Mouse (Mus musculus): ENCODE data around the gene Rem2.

The Rem2 gene

GRCm38 (mm10) chr14:54439155-54439554 is 36.7 kb upstream of the Rem2 start:
- no peak for DNase-seq (ENCODE audit: low read depth, low spot score)
- no peaks in the 10 kb centered on the region for H3K27me3 ChIP-seq (ENCODE audit: control insufficient read depth, insufficient read depth, low read length, poor library complexity, severe bottlenecking)
- no peaks in the 10 kb centered on the region for H3K36me3 ChIP-seq (ENCODE audit: control insufficient read depth, insufficient read depth, low read length, poor library complexity, severe bottlenecking)

DNA sequence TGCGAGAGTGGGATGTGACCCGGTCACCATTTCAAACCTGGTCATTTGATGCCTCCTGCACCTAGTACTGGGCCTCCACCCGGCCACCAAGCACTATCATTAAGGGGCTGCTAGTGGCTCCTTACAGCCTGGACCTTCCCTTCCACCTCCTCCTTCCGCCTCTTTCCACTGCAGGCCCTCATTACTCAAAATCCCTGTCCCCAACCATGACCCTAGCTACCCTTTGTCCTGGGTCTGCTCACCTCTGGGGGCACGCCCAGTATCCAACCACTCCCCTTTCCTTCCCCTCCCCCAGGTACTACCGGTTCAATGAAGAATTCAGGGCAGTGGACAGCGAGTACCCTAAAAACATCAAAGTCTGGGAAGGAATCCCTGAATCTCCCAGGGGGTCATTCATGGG is 36.3 kb upstream of the Rem2 start:
- H3K27me3 ChIP-seq (ENCODE audit: control insufficient read depth, insufficient read depth, low read length, poor library complexity, severe bottlenecking) = no peaks in the 10 kb centered on the region
- DNase-seq (ENCODE audit: low read depth, low spot score) = no peak
- no peaks in the 10 kb centered on the region for H3K36me3 ChIP-seq (ENCODE audit: control insufficient read depth, insufficient read depth, low read length, poor library complexity, severe bottlenecking)

GRCm38 (mm10) chr14:54440538-54440937 is 35.4 kb upstream of the Rem2 start:
- H3K36me3 ChIP-seq (ENCODE audit: control insufficient read depth, insufficient read depth, low read length, poor library complexity, severe bottlenecking) = no peaks in the 10 kb centered on the region
- H3K27me3 ChIP-seq (ENCODE audit: control insufficient read depth, insufficient read depth, low read length, poor library complexity, severe bottlenecking) = no peaks in the 10 kb centered on the region
- no peak for DNase-seq (ENCODE audit: low read depth, low spot score)

- Histone ChIP-seq H3K36me3 (ENCODE audit: control insufficient read depth, insufficient read depth, low read length, poor library complexity, severe bottlenecking) (no peaks in the 10 kb centered on the region), H3K27me3 (ENCODE audit: control insufficient read depth, insufficient read depth, low read length, poor library complexity, severe bottlenecking) (no peaks in the 10 kb centered on the region)
- DNase-seq (ENCODE audit: low read depth, low spot score) = no peak
Observed at GRCm38 (mm10) chr14:54441365-54441764, 34.5 kb upstream of the Rem2 start.

DNA sequence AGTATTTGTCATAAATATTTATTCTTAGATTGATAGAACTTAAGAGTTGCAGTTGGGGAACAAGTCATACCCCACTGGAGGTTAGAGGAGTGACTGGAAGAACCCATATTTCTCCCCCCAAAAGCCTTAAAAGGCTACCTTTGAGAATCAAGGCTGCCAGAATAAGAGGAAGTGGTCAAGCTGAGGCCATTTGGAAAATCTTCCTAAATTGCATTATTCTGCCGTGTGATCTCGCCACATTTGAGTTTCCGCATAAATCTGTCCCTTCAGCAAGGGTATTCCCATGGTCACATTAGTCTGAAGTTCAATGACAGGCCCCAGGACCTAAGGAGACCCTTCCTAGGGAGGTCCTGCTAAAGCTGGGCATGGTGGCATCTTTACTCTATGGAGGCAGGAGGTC is 33.4 kb upstream of the Rem2 start:
- no peak for DNase-seq (ENCODE audit: low read depth, low spot score)
- H3K36me3 ChIP-seq (ENCODE audit: control insufficient read depth, insufficient read depth, low read length, poor library complexity, severe bottlenecking) = no peaks in the 10 kb centered on the region
- H3K27me3 ChIP-seq (ENCODE audit: control insufficient read depth, insufficient read depth, low read length, poor library complexity, severe bottlenecking) = no peaks in the 10 kb centered on the region

DNA sequence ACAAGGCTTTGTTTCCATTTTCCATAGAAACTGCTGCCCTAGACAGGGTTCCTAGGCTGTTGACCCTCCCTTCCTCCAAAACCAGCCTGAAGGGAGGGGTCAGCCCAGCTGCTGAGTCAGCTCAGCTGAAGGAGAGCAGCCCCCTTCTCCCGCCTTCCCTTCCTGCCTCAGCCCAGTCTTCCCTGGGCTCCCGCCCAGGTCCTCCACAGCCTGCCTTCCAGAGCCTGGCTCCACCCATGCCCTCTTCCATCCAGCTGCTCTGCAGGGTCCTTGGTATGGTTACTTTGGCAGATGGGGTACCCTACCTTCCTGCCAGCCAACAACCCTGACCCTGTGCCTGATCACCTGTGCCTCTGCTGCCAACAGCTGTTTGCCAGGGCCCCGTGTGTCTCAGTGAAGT is 32.7 kb upstream of the Rem2 start:
- DNase-seq (ENCODE audit: low read depth, low spot score) = no peak
- Histone ChIP-seq H3K36me3 (ENCODE audit: control insufficient read depth, insufficient read depth, low read length, poor library complexity, severe bottlenecking) (no peaks in the 10 kb centered on the region), H3K27me3 (ENCODE audit: control insufficient read depth, insufficient read depth, low read length, poor library complexity, severe bottlenecking) (no peaks in the 10 kb centered on the region)

DNA sequence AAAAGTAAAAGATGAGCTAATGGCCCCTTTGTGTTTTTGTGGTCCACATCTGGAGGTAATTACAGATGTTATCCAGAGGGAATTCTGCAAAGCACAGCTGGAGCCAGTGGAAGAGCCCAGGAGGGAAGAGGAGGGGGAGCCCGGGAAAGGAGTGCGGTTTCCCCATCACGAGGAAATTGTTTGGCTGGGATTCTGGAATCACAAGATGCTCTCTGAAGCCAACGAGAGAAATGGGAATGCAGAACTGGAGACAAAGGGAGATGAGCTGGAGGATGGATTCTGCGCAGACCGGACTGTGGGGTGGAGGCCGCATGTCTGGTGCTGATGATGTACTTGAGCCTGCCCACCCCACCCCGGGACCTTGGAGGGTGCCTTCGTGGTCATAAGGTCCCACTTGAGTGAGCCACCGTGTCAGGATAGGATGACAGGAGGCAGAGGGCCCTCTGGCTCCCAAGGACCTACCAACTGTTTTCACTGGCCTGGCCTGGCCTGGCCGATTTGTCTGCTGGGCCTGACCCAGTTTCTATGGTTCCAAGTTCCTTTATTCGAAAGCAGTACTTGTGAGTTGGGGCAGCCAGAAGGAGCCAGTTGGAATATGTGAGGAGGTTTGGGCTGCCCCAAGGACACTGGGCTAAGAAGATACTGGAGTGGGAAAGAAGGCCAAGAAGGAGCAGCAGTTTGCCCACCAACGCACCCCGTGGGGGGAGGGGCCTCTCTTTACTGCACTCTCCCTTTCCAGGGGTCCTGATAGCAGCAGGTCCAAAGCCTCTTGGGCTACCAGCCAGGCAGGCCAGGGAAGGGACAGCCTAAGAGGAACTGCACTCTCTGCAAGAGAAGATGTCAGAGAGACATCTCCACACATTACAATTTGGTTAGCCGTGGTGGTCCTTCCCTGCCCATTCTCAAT is 31.9 kb upstream of the Rem2 start:
- no peak for DNase-seq (ENCODE audit: low read depth, low spot score)
- no peaks in the 10 kb centered on the region for H3K36me3 ChIP-seq (ENCODE audit: control insufficient read depth, insufficient read depth, low read length, poor library complexity, severe bottlenecking)
- no peaks in the 10 kb centered on the region for H3K27me3 ChIP-seq (ENCODE audit: control insufficient read depth, insufficient read depth, low read length, poor library complexity, severe bottlenecking)

DNA sequence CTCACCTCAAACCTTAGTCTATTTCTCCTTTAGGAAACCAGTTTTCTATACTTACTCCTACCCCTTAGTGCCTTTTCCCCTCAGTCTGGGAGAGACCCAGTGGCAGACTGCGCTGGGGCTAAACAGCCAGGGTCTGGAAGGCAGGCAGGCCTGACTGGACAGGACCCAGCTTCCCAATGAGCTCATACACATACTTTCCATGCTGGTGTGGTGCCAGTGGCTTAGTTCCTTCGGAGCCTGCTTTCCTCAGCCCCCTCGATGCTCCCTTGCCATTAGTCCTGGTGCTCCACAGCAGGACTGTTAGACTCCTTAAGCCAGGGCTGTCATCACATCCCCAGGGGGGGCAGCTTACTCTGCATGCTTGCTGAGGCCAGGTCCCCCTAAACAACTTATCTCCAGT is 30.4 kb upstream of the Rem2 start:
- DNase-seq (ENCODE audit: low read depth, low spot score) = no peak
- H3K27me3 ChIP-seq (ENCODE audit: control insufficient read depth, insufficient read depth, low read length, poor library complexity, severe bottlenecking) = no peaks in the 10 kb centered on the region
- no peaks in the 10 kb centered on the region for H3K36me3 ChIP-seq (ENCODE audit: control insufficient read depth, insufficient read depth, low read length, poor library complexity, severe bottlenecking)

- no peaks in the 10 kb centered on the region for H3K36me3 ChIP-seq (ENCODE audit: control insufficient read depth, insufficient read depth, low read length, poor library complexity, severe bottlenecking)
- no peak for DNase-seq (ENCODE audit: low read depth, low spot score)
- no peaks in the 10 kb centered on the region for H3K27me3 ChIP-seq (ENCODE audit: control insufficient read depth, insufficient read depth, low read length, poor library complexity, severe bottlenecking)
Observed at GRCm38 (mm10) chr14:54453566-54453965, 22.3 kb upstream of the Rem2 start.

- Histone ChIP-seq H3K27me3 (ENCODE audit: control insufficient read depth, insufficient read depth, low read length, poor library complexity, severe bottlenecking) (no peaks in the 10 kb centered on the region), H3K36me3 (ENCODE audit: control insufficient read depth, insufficient read depth, low read length, poor library complexity, severe bottlenecking) (no peaks in the 10 kb centered on the region)
- no peak for DNase-seq (ENCODE audit: low read depth, low spot score)
Observed at GRCm38 (mm10) chr14:54454669-54455528, 21.0 kb upstream of the Rem2 start.

GRCm38 (mm10) chr14:54457907-54458569 is 17.9 kb upstream of the Rem2 start:
- Histone ChIP-seq H3K27me3 (ENCODE audit: control insufficient read depth, insufficient read depth, low read length, poor library complexity, severe bottlenecking) (no peaks in the 10 kb centered on the region), H3K36me3 (ENCODE audit: control insufficient read depth, insufficient read depth, low read length, poor library complexity, severe bottlenecking) (no peaks in the 10 kb centered on the region)
- DNase-seq (ENCODE audit: low read depth, low spot score) = no peak

GRCm38 (mm10) chr14:54462146-54462545 is 13.8 kb upstream of the Rem2 start:
- DNase-seq (ENCODE audit: low read depth, low spot score) = no peak
- Histone ChIP-seq H3K36me3 (ENCODE audit: control insufficient read depth, insufficient read depth, low read length, poor library complexity, severe bottlenecking) (peaks cover 17% of the 10 kb centered on the region), H3K27me3 (ENCODE audit: control insufficient read depth, insufficient read depth, low read length, poor library complexity, severe bottlenecking) (no peaks in the 10 kb centered on the region)

DNA sequence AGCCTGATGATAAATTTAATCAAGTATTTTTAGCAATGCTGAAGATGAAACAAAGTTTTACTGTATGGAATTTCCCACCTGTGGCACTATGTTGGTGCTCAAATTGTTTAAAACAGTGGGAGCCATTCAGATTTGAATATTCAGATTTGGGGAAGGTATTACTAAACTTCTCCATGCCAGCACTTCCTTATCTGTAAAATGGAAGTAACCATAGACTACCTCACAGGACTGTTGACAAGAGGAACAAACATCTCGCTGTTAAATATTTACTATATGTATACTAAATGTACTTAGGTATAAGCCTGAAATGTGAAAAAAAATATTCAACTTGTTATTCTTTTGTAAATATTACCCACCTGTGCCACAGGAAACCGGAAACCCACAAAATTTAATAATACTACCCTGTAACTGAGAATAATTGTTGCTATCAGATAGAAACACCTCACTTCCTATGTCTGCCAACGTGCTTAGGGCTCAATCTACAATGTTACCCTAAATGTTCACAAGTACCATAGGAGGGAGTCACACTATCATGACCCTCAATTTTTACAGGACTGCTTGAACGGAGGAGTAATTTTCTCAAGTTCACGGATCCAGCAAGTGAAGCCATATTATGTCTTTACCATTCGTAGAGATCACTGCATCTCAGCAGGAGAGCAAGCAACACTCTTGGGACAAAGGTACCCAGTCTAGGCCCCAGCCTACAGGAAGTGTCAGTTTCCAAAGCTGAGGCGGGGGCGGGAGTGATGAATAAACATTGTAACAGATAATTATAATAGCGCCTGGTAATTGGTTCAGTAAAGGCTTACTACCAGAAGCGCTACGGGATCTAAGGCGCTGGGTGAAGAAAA is 12.6 kb upstream of the Rem2 start:
- Histone ChIP-seq H3K36me3 (ENCODE audit: control insufficient read depth, insufficient read depth, low read length, poor library complexity, severe bottlenecking) (peaks cover 29% of the 10 kb centered on the region), H3K27me3 (ENCODE audit: control insufficient read depth, insufficient read depth, low read length, poor library complexity, severe bottlenecking) (no peaks in the 10 kb centered on the region)
- DNase-seq (ENCODE audit: low read depth, low spot score) = peak; percentile 70

DNA sequence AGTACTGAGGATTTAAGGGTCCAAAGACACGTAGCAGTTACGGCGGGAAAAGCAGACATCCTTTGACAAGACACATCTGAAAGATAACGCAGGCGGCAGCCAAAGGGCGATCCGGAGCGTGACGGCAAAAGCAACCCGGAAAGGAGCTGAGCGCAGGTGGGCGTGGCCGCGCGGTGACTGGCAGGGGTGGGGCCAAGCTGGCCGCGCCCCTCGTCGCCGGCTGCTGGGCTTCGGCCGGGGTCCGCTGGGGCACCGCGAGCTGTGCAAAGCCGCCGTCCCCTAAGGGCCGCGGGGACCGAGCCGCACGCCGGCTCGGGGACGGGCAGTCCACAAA is 12.0 kb upstream of the Rem2 start, which contains the start of gene Lrp10:
Gene Lrp10 (plus strand): TSS at position 179 of the 334 bp plus-strand sequence.
- Histone ChIP-seq H3K27me3 (ENCODE audit: control insufficient read depth, insufficient read depth, low read length, poor library complexity, severe bottlenecking) (no peaks in the 10 kb centered on the region), H3K36me3 (ENCODE audit: control insufficient read depth, insufficient read depth, low read length, poor library complexity, severe bottlenecking) (peaks cover 33% of the 10 kb centered on the region)
- DNase-seq (ENCODE audit: low read depth, low spot score) = peak; percentile 94
